Mouse (Mus musculus) c-Kit-positive CD71-negative TER-119-negative erythroid progenitor cells, embryonic 14.5 days (primary cell): ENCODE results near the gene Cemip.
A peak's percentile ranks its signal among the peaks of the same experiment; 100 is the strongest.

ENCODE experiments used
- DNase-seq: peaks from one replicate; pipeline ENCODE4 v3.0.0-alpha.2; 2013; ENCODE audit warnings: low read depth

Cemip gene

GRCm38 (mm10) chr7:84096501-84096900 lies 10.2 kb upstream of the Cemip start:
- no peak for DNase-seq

DNA sequence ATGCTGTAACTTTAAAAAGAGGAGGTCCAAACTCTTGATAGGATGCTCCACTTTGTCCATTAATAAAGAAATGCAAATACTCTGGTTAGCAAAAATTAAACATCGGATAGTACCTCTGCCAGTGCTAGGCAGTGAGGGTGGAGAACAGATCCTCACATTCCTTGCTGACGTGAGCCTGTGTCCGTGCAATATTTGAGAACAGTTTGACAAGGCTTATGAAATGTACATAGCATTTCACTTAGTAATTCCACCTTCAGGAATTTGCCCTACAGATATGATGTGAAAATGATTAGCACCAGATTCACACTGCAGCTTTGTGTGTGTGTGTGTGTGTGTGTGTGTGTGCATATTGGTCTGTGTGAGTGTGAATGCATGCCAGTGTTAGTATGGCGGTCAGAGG lies 4.5 kb upstream of the Cemip start:
- no peak for DNase-seq

GRCm38 (mm10) chr7:84089777-84090176 lies 3.5 kb upstream of the Cemip start:
- no peak for DNase-seq

DNA sequence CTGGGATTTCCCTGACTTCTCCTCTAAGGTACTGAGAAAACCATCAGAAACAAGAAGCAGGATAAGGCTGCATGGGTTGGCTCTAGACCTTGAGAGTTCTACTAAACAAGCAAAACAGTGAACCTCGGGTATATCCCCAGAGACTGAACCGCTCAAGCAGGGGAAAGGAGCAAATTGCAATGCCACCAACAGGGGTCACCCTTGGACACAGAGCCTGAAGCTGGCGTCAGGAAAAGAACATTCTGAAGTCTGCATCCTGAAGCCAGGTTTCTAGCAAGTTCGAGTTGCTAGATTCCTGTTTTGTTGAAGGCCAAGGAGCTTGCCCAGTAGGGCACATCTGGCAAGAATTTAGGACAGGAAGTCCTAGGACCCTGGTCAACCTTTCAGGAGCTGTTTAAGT lies 2.7 kb upstream of the Cemip start:
- peak; percentile 57 for DNase-seq

DNA sequence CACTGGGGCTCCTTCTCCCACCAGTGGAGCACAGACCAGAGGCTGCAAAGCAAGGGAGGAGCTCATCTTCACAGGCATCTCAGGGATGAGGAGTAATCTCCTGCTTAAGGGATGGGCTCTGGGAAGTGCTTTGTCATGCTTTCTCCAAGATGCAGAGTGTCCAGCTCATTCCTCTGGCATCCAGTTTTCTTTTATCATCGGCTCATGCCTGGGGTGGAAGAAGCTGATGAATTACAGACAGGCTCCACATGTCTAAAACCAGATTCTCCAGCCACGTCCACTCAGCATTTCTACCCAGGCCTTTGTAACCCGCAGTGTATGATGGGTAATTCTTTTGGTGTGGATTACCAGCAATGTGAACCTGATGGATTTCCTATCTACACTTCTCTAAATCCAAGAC lies 1.9 kb upstream of the Cemip start:
- no peak for DNase-seq

DNA sequence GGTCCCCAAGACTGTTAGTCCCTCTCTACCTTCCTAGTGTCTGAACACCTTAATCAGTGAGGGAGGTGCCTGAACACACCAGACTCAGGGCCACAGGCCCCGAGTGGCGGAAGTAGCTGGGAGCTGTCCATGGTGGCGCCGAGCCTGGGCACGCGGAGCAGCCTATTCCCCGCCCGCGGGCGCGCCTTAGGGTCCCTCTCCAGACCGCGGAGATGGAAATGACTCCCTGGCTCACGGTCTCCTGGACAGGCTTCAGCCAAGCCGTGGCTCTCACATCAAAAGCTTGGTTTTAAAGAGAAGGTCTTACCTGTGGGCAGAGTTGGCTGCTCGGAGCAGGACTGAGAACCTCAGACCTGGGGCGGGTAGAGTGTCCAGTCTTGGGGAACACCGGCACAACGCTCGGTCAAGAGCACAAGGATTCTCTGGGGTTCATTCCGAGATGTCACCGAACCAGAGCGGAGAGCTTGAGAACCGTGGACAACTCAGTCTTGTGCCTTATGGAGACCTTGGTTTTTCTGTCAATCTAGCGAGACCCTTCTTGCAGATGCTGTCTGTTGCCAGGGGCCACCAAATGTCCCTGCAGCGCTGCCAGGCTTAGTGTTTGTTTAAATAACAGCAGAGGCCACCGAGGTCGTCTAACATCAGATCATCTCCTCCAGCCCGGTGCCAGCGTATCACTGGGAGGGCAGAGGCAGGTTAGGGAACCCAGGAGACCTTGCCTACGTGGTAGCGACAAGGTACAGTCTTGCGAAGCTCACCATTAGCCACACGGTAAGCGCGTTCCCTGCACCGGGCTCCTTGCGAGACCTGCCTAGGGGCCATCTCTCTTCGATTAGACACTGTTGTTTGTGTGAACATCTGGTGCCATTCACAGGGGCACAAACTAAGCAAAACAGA lies 1.0 kb downstream of the Cemip start:
- DNase-seq: peak; percentile 37

GRCm38 (mm10) chr7:84077257-84078013 lies 8.9 kb downstream of the Cemip start:
- DNase-seq: no peak

DNA sequence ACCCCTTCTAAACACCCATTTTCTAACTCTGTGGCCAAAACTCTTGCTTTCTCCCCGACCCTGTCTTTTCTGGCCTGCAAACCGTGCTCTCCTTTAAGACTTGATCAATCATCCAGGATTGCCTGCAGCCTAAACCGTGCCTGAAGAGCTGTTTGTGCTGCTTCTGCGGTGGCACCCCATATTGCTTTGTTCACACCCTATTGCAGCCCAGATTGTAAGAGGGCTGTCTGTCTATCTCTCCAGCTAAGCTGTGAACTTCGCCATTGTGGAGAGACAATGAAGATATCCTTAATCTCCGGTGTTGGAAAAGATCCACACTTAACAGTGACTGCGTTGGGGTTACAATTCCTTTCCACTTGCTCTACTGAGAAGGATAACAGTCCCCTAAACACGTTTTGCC lies 12.0 kb downstream of the Cemip start:
- no peak for DNase-seq

DNA sequence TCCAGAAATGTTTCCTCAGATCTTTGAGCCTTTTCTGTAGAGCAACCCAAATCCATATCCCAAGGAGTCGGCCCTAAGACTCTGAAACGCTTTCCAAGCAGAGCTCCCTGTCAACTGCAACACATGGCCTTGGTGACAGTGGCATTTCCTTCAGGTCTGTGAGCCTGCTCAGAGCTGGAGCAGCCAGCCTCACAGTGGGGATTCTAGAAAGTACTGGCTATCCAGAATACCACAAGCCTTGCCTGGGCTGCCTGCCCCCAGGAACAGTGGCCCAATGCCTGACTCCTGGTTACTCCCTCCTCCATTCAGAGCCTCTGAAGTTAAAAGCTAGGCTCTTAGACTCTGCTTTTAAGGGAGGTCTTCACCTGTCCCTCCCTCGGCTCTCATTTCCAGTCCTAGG lies 12.4 kb downstream of the Cemip start:
- DNase-seq: no peak

DNA sequence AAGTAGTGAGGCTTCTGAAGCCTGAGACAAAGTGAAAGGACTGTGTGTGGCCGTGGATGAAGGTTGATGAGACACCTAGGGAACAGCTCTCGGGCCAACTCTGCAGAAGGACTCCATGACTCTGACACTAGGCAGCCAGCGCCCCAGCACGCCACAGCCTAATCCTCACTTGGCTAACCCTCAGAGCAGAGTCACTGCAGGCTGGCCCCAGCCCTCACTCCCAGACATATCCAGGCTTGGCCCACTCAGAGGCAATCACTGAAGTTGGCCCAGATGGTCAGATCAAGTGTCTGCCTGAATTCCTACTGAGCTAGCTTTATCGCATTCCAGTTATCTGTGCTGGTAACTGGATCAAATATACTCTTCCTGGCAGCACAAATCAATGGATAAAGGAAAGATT lies 17.4 kb downstream of the Cemip start:
- DNase-seq: no peak

DNA sequence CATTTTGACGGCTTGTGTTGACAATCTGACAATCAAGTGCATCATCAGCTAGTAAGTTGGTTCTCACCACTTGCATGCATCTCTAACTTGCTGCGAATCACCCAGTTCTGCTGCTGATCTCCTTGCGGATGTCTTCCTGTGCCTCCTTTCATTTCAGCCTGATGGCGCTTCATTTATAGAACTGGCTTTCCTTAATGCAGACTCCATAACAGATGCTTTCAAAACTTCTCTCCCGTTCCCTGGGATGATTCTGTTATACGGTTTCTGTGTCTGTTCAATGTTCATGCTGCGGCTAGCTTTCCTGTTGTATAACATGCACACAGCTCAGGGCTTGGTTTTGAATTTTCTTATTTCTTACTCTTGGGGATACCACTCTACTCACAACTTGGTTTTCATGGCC lies 26.5 kb downstream of the Cemip start:
- DNase-seq: no peak

DNA sequence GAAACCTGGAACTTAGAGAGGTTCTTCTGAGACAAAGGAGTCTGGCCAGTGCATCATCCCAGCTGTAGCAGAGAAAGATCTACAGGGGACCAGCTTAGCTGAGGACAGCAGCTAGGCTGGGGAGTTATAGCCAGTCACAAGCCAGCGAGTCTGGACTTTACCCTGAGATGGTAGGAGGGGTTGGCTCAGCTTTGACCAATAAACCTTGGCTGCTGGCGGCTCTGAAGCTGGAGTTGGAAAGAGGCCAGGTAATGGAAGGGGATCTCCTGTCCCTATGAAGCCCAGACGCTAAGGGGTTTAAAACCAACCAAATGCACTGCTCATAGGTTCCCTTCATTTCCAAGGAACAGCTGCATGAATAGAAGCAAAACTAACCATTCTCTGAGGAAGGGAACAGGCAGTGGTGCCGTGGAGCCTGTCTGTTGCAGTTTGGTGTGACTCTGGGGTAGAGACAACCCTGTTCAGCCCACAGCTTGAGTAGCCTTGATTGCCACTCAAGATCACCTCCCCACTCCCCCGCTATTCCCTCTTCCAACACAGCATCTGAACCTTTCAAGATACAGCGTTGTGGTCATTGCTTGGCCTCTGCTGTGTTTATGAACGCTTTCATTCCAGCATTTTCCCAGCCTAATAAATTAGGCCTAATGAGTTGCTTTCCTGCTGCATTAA lies 30.2 kb downstream of the Cemip start:
- DNase-seq: no peak

- no peak for DNase-seq
Observed at GRCm38 (mm10) chr7:84053856-84054255, 32.4 kb downstream of the Cemip start.

GRCm38 (mm10) chr7:84051423-84051822 lies 34.9 kb downstream of the Cemip start:
- no peak for DNase-seq

DNA sequence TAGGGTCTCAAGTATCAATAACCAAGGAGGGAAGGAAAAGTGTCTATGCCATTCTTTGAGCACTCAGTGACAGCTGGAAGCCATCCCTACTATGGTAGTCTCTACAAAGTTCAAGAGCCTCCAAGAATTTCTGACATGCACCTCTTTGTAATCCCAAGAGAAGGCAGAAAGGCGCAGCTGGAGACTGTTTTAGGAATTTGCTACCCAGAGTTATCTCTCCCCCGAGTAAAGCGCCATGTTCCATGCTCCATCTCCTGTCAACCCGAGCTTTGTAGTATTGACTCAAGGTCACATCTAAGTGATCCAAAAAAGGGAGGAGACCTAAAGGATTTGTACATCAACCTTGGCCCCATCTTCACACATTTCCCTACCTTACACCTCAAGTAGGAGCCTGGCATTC lies 40.8 kb downstream of the Cemip start:
- DNase-seq: no peak

- no peak for DNase-seq
Observed at GRCm38 (mm10) chr7:84044581-84045290, 41.6 kb downstream of the Cemip start.

GRCm38 (mm10) chr7:84042726-84043125 lies 43.6 kb downstream of the Cemip start:
- DNase-seq: no peak

DNA sequence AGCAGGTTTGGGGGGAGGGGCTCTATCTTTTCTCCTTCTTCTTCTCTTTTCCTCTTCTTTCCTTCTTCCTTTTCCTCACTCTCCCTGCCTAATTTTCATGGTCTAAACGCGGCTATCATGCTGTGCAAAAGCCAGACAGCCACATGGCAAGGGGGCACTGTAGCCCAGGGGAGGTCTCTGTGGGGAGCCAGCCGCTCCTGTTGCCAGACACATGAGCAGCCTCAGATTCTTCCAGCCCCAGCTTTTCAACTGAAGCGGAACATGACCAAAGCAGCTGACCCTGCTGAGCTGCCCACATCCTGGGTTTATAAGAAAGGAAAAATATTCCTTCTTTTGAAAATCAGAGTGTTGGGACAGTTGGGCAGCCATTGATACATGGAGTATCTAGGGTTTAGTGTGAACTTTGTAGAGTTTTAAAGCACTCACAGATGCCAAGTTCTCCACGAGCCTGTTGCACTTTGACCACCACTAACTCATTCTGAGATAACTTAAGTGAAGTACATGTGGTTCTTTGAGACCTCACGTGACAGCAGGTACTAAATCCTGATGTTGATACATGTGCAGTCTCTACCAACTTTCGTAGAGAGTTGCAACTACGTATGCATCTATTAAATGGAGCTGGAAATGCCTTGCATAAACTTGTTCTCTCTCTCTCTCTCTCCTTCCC lies 46.3 kb downstream of the Cemip start:
- DNase-seq: no peak

DNA sequence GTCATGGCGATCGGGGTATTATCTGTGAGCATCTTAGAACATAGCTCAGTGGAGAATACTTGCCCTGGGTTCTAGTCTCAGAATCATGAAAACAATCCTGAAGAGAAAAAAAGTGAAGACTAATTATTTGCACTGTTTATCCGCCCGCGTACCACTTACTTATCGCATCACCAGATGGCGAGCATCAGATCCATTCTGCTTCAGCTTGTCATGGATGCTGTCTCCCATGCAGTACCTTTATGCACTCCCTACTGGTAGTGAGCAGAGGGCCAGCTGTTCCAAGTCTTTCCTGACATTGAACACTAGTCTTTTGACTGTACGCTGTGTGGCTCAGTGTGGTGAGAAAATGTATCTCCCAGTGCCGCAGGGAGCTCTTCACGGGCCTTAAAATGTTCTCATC lies 47.7 kb downstream of the Cemip start:
- no peak for DNase-seq

DNA sequence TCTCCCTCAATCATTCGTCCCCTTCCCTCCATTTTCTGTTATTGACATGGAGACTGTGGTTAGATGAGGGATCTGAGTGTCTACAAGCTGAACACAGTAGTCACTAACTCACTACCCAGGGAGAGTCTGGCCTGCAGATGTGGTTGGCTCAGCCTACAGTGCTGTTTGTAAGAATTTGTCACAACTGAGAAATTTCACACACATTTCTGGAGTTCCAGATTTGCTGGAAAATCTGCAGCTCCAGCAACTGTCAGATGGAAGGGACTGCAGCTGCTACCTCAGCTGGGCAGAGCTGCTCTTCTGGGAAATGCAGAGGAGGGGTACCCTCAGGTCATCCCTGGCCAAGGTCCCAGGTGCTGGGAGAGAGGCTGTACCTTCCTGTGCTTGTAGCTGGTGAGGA lies 53.5 kb downstream of the Cemip start:
- no peak for DNase-seq

DNA sequence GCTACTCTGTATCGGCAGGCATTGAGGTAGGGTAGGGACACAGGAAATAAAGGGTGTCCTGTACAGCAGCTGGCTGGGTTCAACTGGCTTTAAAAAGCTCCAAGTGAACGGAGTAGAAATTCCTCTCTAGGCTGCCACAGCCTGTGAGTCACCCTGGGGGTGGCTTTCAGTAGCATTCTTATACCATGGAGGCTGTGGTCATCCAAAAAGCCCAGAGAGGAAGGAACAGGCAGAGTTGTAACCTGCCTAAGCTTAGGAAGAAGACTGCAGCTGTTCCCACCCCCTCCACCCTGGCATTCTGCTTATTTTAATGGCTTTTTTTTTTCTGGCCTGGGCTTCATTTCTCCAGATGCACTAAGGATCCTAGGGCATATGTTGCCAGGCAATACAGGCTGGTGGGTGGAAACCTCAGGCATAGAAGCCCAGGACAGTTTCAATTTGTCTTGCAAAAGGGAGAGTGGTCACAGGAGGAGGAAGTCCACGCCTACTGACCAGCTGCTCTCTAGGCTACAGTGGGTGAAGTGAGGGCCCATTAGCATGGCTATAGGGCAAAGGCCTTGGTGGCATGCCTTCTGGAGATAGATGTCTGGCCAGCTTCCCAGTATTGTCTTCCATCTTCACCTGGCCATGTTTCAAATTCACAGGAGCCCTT lies 57.1 kb downstream of the Cemip start:
- DNase-seq: no peak
